Mouse (Mus musculus): ENCODE results near the gene Fbxw11. TPM values are rescaled to one million over a fixed set of nuclear protein-coding genes. Genes with fewer than 3 reads are reported as not detected.

The Fbxw11 gene
- polyA plus RNA-seq, 1 experiment from 2014 or later = 51.0 TPM

DNA sequence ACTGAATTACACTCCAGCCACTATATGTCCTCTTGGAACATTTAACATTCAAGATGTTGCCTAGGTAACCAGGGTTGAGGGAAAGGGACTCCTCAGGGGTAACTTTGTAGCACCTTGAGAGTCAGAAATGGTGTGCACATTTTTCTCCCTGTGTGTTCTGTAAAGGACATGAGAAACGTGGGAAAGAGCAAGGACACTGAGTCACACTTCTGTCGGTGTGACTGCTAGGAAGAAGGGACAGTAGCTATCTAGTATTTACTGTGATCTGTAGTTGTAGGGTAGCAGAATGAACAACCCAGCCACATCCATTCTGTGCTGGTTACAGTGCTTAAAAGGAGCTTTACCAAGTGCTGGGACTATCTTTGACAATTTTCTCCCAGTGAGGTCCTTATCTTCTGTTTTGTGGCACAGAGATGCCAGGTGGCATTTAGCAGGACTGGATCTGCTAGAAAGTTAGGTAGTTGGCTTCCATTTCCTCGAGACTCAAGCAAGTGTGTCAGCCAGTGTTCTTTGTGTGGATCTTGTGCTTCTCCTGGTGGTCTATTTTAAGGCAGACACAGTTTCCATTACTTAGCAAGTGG is 57.5 kb downstream of the Fbxw11 start:
- Histone ChIP-seq H3K4me2 (no peak overlapping the region), H3K9ac (ENCODE audit: low read depth, low read length) (no peak overlapping the region), H3K36me3 (ENCODE audit: control insufficient read depth, insufficient read depth, low read length) (no peaks in the 10 kb centered on the region), H3K4me3 (ENCODE audit: low read depth, low read length) (no peak overlapping the region), H3K9me3 (replicated peaks; ENCODE audit: control insufficient read depth, low read length) (no peaks in the 10 kb centered on the region), H3K4me1 (ENCODE audit: control insufficient read depth, insufficient read depth, low read length) (peaks cover 53% of the 10 kb centered on the region), H3K27me3 (ENCODE audit: control insufficient read depth, insufficient read depth, low read length) (no peaks in the 10 kb centered on the region), H3K27ac (ENCODE audit: low read depth, low read length) (no peak overlapping the region)
- 76% methylated on average over 3 of the region's 3 CpGs for WGBS (ENCODE audit: insufficient replicate concordance)
- no peak for ATAC-seq (replicated peaks; ENCODE audit: insufficient number of reproducible peaks, low FRiP score, low TSS enrichment)

DNA sequence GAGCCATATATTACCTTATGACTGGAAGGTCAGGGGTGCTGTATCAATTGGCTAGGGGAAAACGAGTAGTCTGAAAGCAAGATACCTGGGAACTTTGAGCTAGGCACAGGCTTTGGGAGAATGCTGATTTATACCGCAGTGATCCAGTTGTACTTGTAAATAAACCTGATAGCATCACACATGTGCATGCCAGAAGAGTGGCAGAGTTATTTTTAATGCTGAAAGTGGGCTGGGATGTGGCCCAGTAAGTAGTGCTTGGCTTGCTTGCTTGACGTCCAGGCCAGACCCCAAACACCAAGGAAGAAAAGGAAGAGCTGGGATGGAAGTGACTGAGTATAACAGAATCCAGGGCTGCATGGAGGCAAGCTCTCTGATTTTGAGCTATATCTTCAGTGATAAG is 59.0 kb downstream of the Fbxw11 start:
- WGBS (ENCODE audit: insufficient replicate concordance) = 52% methylated on average over 3 of the region's 3 CpGs

DNA sequence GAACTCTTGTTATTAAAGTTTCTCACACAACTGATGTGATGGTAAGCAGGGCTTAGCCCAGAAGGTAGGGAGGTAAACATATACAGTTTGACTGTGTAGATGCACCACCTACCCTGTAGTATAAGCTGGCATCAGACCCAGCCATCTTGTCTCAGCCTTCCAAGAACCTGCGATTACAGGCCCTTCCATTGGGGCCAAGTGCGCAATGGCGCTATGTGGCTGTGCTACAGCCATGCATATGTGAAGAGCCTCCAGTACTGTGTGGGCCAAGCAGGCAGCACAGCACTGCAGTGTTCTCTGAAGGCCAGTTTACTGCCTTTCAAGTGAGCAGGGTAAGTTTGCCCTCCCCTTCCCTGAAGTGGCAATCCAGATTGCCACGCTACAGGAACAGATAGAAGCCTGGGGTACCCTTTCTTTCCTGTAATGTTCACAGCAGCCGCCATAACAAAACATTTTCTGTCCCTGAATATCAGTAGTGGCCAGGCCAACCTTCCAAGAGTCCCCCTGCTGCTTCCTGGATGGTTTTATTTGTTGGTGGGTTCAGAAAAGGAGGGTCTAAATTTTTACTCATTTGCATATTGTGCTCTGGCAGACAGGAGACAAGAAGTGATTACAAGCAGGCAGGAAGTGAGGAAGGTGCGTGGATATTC is 61.8 kb downstream of the Fbxw11 start:
- 81% methylated on average over 6 of the region's 6 CpGs for WGBS (ENCODE audit: insufficient replicate concordance)
- ATAC-seq (replicated peaks; ENCODE audit: insufficient number of reproducible peaks, low FRiP score, low TSS enrichment) = no peak
- H3K27me3 ChIP-seq (ENCODE audit: control insufficient read depth, insufficient read depth, low read length) = no peaks in the 10 kb centered on the region
- H3K4me2 ChIP-seq = no peak overlapping the region
- no peaks in the 10 kb centered on the region for H3K36me3 ChIP-seq (ENCODE audit: control insufficient read depth, insufficient read depth, low read length)
- H3K9me3 ChIP-seq (replicated peaks; ENCODE audit: control insufficient read depth, low read length) = no peaks in the 10 kb centered on the region
- 0 out of 2 replicates have a peak overlapping the region, but pooled peaks have one; percentile 15 for H3K27ac ChIP-seq (ENCODE audit: low read depth, low read length)
- H3K4me3 ChIP-seq (ENCODE audit: low read depth, low read length) = no peak overlapping the region
- H3K9ac ChIP-seq (ENCODE audit: low read depth, low read length) = no peak overlapping the region
- H3K4me1 ChIP-seq (ENCODE audit: control insufficient read depth, insufficient read depth, low read length) = peaks cover 42% of the 10 kb centered on the region

More for the DNA sequence above, 59.0 kb downstream of the Fbxw11 start:
- H3K36me3 ChIP-seq (ENCODE audit: control insufficient read depth, insufficient read depth, low read length) = no peaks in the 10 kb centered on the region
- H3K4me2 ChIP-seq = no peak overlapping the region
- peaks cover 57% of the 10 kb centered on the region for H3K4me1 ChIP-seq (ENCODE audit: control insufficient read depth, insufficient read depth, low read length)
- no peaks in the 10 kb centered on the region for H3K9me3 ChIP-seq (replicated peaks; ENCODE audit: control insufficient read depth, low read length)
- H3K27me3 ChIP-seq (ENCODE audit: control insufficient read depth, insufficient read depth, low read length) = no peaks in the 10 kb centered on the region
- no peak overlapping the region for H3K9ac ChIP-seq (ENCODE audit: low read depth, low read length)
- no peak overlapping the region for H3K4me3 ChIP-seq (ENCODE audit: low read depth, low read length)
- no peak for ATAC-seq (replicated peaks; ENCODE audit: insufficient number of reproducible peaks, low FRiP score, low TSS enrichment)
- H3K27ac ChIP-seq (ENCODE audit: low read depth, low read length) = no peak overlapping the region

DNA sequence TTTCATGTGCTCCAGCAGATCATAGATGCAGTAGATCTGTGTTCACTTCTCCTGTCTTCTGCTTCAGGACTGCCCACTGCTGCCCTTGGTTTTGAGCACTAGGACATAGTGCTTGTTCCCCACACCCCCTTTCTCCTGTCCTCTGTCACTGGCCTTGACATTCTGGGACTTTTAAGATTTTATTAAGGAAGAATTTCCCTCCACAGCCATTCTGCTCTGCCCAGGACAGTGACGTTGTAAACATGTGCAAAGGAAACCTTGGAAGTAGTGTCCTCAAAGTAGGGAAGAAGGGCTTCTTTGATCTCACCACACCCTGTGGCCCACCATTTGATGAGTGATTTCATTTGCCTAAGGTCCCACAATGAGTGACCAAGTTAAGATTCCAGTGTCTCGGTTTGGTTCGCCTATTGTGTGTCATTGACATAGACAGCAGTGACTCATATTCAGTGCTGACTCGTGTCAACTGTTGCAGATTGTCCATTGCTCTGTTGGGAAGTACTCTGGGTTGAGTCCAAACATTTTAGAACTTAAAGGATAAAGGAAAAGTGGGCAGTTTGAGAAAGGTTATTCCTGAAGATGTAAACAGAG is 64.0 kb downstream of the Fbxw11 start:
- Histone ChIP-seq H3K9ac (ENCODE audit: low read depth, low read length) (no peak overlapping the region), H3K4me2 (no peak overlapping the region), H3K4me1 (ENCODE audit: control insufficient read depth, insufficient read depth, low read length) (peaks cover 30% of the 10 kb centered on the region), H3K27me3 (ENCODE audit: control insufficient read depth, insufficient read depth, low read length) (no peaks in the 10 kb centered on the region), H3K9me3 (replicated peaks; ENCODE audit: control insufficient read depth, low read length) (no peaks in the 10 kb centered on the region), H3K36me3 (ENCODE audit: control insufficient read depth, insufficient read depth, low read length) (no peaks in the 10 kb centered on the region), H3K4me3 (ENCODE audit: low read depth, low read length) (no peak overlapping the region), H3K27ac (ENCODE audit: low read depth, low read length) (no peak overlapping the region)
- ATAC-seq (replicated peaks; ENCODE audit: insufficient number of reproducible peaks, low FRiP score, low TSS enrichment) = no peak
- 79% methylated on average over 4 of the region's 4 CpGs for WGBS (ENCODE audit: insufficient replicate concordance)

DNA sequence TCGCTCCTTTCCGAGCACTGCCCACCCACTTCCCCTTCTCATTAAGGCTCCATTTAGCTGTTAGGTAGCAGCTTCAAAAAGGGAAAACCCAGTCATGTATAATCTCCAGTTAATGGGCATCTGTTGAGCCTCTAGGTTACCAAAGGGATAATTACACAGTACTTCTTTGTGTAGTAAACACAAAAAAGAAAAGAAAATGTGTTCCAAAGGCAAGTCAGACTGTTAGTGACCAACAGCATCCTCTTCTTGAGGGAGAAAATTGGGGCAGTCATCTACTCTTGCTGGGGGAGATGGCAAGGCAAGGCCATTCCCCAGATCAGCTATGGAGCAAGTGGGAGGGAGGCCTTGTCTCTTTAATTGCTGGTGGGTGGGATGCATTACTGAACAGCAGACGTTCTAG is 65.0 kb downstream of the Fbxw11 start:
- Histone ChIP-seq H3K4me1 (ENCODE audit: control insufficient read depth, insufficient read depth, low read length) (peaks cover 22% of the 10 kb centered on the region), H3K4me3 (ENCODE audit: low read depth, low read length) (no peak overlapping the region), H3K4me2 (no peak overlapping the region), H3K27ac (ENCODE audit: low read depth, low read length) (no peak overlapping the region), H3K36me3 (ENCODE audit: control insufficient read depth, insufficient read depth, low read length) (no peaks in the 10 kb centered on the region), H3K27me3 (ENCODE audit: control insufficient read depth, insufficient read depth, low read length) (no peaks in the 10 kb centered on the region), H3K9me3 (replicated peaks; ENCODE audit: control insufficient read depth, low read length) (no peaks in the 10 kb centered on the region), H3K9ac (ENCODE audit: low read depth, low read length) (no peak overlapping the region)
- 67% methylated on average over 3 of the region's 3 CpGs for WGBS (ENCODE audit: insufficient replicate concordance)
- no peak for ATAC-seq (replicated peaks; ENCODE audit: insufficient number of reproducible peaks, low FRiP score, low TSS enrichment)

- H3K4me3 ChIP-seq (ENCODE audit: low read depth, low read length) = no peak overlapping the region
These were observed 66.4 kb downstream of the Fbxw11 start for GRCm38 (mm10) chr11:32708739-32709501.

DNA sequence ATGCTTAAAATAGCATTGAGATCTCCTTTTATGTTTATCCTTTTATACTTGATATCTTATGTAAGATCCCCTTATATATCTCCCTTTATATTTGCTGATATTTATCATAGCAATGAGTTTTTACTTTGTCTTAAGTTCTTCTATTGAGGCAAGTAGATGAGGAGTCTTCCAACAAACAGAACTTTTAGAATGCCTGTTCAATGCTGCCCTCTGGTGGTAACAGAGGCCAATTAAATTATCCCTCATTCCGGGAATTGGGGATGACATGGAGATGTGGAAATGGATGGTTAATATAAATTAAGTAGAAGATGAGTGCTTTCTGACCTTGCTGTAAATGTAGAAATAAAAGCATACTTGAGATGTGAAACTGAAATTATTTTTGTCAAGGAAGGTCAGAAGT is 67.0 kb downstream of the Fbxw11 start:
- WGBS (ENCODE audit: insufficient replicate concordance) = 14% methylated on average over 1 of the region's 1 CpGs
- Histone ChIP-seq H3K36me3 (ENCODE audit: control insufficient read depth, insufficient read depth, low read length) (0 out of 2 replicates have a peak, but pooled peaks cover 3% of the 10 kb centered on the region), H3K9me3 (replicated peaks; ENCODE audit: control insufficient read depth, low read length) (no peaks in the 10 kb centered on the region), H3K4me2 (no peak overlapping the region), H3K27me3 (ENCODE audit: control insufficient read depth, insufficient read depth, low read length) (no peaks in the 10 kb centered on the region), H3K4me3 (ENCODE audit: low read depth, low read length) (no peak overlapping the region), H3K27ac (ENCODE audit: low read depth, low read length) (no peak overlapping the region), H3K9ac (ENCODE audit: low read depth, low read length) (no peak overlapping the region), H3K4me1 (ENCODE audit: control insufficient read depth, insufficient read depth, low read length) (peaks cover 8% of the 10 kb centered on the region)
- no peak for ATAC-seq (replicated peaks; ENCODE audit: insufficient number of reproducible peaks, low FRiP score, low TSS enrichment)

More at GRCm38 (mm10) chr11:32708739-32709501, 66.4 kb downstream of the Fbxw11 start:
- H3K9ac ChIP-seq (ENCODE audit: low read depth, low read length) = no peak overlapping the region
- no peaks in the 10 kb centered on the region for H3K27me3 ChIP-seq (ENCODE audit: control insufficient read depth, insufficient read depth, low read length)
- H3K4me2 ChIP-seq = no peak overlapping the region
- H3K36me3 ChIP-seq (ENCODE audit: control insufficient read depth, insufficient read depth, low read length) = 0 out of 2 replicates have a peak, but pooled peaks cover 3% of the 10 kb centered on the region
- WGBS (ENCODE audit: insufficient replicate concordance) = 80% methylated on average over 14 of the region's 14 CpGs
- peaks cover 14% of the 10 kb centered on the region for H3K4me1 ChIP-seq (ENCODE audit: control insufficient read depth, insufficient read depth, low read length)
- H3K27ac ChIP-seq (ENCODE audit: low read depth, low read length) = no peak overlapping the region
- H3K9me3 ChIP-seq (replicated peaks; ENCODE audit: control insufficient read depth, low read length) = no peaks in the 10 kb centered on the region
- ATAC-seq (replicated peaks; ENCODE audit: insufficient number of reproducible peaks, low FRiP score, low TSS enrichment) = no peak

DNA sequence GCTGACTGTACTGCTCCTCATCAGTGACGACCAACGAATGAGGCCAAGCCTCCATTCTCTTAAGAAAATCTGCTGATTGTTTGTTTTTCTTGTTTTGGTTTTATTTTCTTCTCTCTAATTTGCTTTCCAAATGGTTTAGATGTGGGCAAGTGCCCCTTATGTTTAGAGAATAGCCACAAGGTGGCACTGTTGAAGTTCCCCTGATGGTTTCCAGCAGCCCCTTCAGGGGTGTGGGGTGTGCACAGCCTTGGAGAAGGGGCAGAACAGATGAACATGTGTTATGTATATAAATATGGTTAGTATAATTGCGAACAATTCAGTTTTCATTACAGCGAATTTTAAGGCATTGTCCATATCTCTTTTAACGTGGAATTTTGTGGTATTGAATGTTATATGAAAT is 71.7 kb downstream of the Fbxw11 start:
- Histone ChIP-seq H3K9ac (ENCODE audit: low read depth, low read length) (no peak overlapping the region), H3K4me3 (ENCODE audit: low read depth, low read length) (no peak overlapping the region), H3K27me3 (ENCODE audit: control insufficient read depth, insufficient read depth, low read length) (no peaks in the 10 kb centered on the region), H3K4me1 (ENCODE audit: control insufficient read depth, insufficient read depth, low read length) (peaks cover 7% of the 10 kb centered on the region; the same call in 1 of the 2 replicates), H3K4me2 (no peak overlapping the region), H3K36me3 (ENCODE audit: control insufficient read depth, insufficient read depth, low read length) (0 out of 2 replicates have a peak, but pooled peaks cover 3% of the 10 kb centered on the region), H3K27ac (ENCODE audit: low read depth, low read length) (no peak overlapping the region), H3K9me3 (replicated peaks; ENCODE audit: control insufficient read depth, low read length) (no peaks in the 10 kb centered on the region)
- WGBS (ENCODE audit: insufficient replicate concordance) = 69% methylated on average over 5 of the region's 5 CpGs
- no peak for ATAC-seq (replicated peaks; ENCODE audit: insufficient number of reproducible peaks, low FRiP score, low TSS enrichment)
